Mouse (Mus musculus) CH12.LX (cell line): ENCODE data around the gene Adra2c.

Experiments
- CTCF ChIP-seq, 2 experiments: IDR thresholded peaks in 1 of 2; conservative IDR thresholded peaks in 1 of 2; 2 replicates each; pipeline ENCODE4 v1.5.1; 2011 to 2012; ENCODE audit warnings: low read depth in 2 of 2, low read length in 2 of 2, improper control_type of control experiment in 1 of 2, inconsistent platforms in 1 of 2, mild to moderate bottlenecking in 1 of 2, moderate library complexity in 1 of 2
- EP300 ChIP-seq: IDR thresholded peaks from 2 replicates; pipeline ENCODE4 v1.6.1; 2011; ENCODE audit warnings: low read length, improper control_type of control experiment
- ETS1 ChIP-seq: conservative IDR thresholded peaks from 2 replicates; pipeline ENCODE4 v1.6.1; 2012; ENCODE audit warnings: low read depth, mild to moderate bottlenecking, inconsistent platforms, low read length, improper control_type of control experiment, moderate library complexity
- MAX ChIP-seq: IDR thresholded peaks from 2 replicates; pipeline ENCODE4 v1.6.1; 2011; ENCODE audit warnings: low read length, improper control_type of control experiment
- MYC ChIP-seq: IDR thresholded peaks from 2 replicates; pipeline ENCODE4 v1.6.1; 2011; ENCODE audit warnings: low read depth, mild to moderate bottlenecking, improper control_type of control experiment, low read length
- POLR2A ChIP-seq: IDR thresholded peaks from 2 replicates; pipeline ENCODE4 v1.6.1; 2011; ENCODE audit warnings: low read depth, mild to moderate bottlenecking, improper control_type of control experiment, low read length
- POLR2AphosphoS2 ChIP-seq: IDR thresholded peaks from 2 replicates; pipeline ENCODE4 v1.6.1; 2011; ENCODE audit warnings: low read depth, low read length, improper control_type of control experiment
- ZKSCAN1 ChIP-seq: IDR thresholded peaks from 2 replicates; pipeline ENCODE4 v1.6.1; 2012; ENCODE audit warnings: low read depth, inconsistent platforms, low read length, improper control_type of control experiment, borderline replicate concordance

DNA sequence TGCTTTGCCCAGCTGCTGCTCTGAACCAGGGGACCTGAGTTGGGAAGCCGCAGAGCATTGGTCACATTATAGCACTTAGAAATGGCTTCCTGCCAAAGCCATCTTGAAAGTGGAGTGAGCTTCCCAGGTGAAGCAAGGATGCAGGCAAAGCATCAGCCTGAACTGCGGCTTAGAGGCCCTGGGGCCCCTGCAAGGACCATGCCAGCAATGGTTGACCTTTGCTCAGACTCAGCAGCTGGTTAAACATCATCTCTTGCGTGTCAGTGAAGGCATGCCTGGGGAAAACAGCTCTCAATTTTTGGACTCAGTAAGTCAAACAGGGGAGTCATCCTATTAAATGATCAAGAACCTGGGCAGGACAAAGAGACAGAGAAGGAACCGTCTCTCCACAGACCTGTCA, 40.4 kb upstream of the Adra2c start:
- TF ChIP-seq MYC, result no peak
- TF ChIP-seq CTCF (conservative IDR thresholded peaks at IDR 0.05 in 1 of 2, IDR thresholded peaks at IDR 0.05 in 1 of 2; ENCODE audit: low read depth in 2 of 2, low read length in 2 of 2), result no peak
- no peak for TF ChIP-seq POLR2AphosphoS2
- no peak for TF ChIP-seq ETS1
- TF ChIP-seq POLR2A, result no peak
- TF ChIP-seq ZKSCAN1, result no peak
- TF ChIP-seq MAX, result no peak
- no peak for TF ChIP-seq EP300
